Mouse (Mus musculus): Measurements from ENCODE around the gene Igf2bp3.

Gene Igf2bp3

DNA sequence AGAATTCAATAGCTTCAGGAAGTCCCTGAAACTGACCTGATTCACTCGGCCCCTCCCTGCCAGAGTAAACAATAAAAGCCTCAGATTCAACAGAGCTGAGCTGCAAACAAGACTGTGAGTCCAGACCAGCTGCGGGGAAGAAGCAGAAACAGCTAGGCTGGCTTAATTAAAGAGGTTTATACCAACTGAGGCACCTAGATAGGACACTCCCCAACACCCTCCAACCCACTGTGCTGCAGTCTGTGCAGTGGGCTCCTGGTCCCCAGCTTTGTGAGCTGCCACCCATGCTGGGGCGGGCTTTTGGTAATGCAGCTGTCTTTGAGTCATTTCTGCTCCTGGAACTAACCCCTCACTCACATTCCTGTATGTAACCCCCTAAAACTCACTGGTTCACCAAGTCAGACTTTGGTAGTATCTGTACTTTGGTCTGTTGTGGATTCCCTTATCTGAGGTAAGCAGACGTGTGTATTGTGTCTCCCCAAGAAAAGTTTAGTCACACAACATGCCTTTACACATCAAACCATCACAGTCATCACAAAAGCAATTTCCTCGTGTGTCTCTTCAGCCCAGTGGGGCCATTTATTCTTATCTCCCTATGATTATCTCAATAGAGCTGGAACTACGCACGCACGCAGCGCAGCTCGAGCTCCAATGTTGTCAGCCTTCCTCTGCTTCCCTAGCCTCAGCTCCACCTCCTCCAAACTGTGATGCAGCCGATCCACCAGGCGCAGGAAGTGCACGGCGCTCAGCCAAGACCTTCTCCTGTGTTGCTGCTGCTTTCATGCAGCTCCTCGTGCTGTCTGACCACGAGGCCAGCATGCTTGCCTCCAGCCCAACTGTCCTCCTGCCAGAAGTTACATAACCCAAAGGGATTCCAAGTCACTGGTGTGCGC lies 76.4 kb downstream of the Igf2bp3 start:
- DNase-seq (ENCODE audit: extremely low read depth, low read depth) = no peak

DNA sequence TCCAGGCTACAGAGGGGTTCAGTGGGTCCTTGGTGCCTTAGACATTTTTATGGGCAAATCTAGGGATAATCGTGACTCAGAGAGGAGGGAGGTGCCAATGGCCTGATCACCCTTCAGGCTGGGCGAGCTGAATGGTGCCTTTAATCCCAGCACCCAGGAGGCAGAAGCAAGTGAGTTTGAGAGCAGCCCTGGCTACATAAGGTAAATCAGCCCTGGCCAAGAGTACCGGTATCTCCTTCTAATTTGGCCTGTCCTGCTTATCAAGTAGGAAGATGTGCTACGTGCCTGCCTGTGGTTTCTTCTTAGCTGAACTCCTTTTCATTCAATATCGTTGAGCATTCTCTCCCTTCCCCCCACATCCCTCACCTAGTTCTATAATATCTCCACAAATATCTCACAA lies 78.0 kb downstream of the Igf2bp3 start:
- no peak for DNase-seq (ENCODE audit: extremely low read depth, low read depth)

DNA sequence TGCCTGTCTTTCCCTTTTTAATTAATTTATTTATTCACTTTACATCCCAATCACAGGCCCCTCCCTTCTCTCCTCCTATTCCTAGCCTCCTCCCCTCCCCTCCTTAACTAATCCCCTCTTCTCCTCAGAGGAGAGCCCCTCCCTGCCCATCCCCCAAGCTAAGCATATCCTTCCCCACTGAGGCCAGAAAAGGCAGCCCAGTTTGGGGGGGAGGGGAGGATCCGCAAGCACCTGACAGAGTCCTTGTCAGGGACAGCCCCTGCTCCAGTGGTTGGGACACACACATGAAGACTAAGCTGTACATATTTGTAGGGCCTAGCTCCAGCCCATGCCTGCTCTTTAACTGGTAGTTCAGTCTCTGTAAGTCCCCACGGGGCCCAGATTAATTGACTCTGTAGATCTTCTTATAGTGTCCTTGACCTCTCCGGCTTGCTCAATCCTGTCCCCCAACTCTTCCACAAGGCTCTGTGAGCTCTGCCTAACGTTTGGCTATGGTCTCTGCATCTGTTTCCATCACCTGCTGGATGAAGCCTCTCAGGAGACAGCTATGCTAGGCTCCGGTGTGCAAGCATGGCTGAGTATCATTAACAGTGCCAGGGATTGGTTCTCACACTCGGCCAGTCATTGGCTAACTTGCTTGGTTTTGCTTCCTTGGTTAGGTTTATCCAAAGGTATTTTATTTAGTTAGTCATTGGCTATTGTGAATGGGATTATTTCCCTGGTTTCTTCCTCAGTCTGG lies 82.2 kb downstream of the Igf2bp3 start:
- no peak for DNase-seq (ENCODE audit: extremely low read depth, low read depth)

DNA sequence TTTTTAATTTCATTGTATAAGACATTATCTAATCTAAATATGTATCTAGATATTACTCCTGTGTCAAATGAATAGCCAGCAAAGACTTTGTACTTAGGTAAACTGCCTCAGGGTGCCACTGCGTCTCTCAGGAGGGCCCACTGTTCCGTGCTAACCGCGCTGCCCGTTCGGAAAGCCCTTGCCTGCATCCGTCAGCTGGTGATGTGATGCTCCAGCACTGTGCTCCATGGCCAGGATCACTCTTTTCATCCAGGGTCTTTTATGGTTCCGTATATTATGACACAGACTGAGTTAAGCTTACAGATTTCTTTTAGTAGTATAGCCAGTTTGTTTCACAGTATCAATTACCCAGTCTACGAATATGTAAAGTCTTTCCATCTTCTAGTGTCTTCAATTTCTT lies 82.9 kb downstream of the Igf2bp3 start:
- no peak for DNase-seq (ENCODE audit: extremely low read depth, low read depth)

DNA sequence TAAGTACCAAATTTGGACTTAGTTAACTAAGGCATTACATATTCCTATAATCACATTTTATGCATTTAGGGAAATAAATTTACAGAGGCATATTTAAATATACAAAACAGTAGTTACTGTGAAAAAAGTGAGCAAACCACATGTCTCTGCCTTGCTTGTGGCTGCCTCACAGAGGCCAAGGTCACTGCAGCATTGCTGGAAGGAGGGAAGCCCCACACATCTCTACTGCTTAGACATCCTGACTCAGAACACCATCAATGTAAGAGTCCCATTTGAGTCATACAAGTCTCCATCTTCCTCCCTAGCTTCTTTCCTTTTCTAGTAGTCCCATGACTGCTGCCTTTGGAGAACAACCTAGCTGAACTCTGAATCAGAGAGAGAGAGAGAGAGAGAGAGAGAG lies 84.4 kb downstream of the Igf2bp3 start:
- DNase-seq (ENCODE audit: extremely low read depth, low read depth) = no peak

DNA sequence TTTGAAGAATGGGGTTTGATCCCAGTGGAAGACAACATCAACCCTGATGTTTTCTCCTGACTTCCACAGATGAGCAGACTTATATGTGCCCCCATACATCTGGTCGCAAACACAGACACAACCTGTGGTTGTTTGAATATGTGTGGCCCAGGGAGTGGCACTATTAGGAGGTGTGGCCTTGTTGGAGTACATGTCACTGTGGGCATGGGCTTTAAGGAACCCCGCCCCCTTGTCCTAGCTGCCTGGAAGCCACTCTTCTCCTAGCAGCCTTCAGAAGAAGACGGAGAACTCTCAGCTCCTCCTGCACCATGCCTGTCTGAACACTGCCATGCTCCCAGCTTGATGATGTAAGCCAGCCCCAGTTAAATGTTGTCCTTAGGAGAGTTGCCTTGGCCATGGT lies 94.4 kb downstream of the Igf2bp3 start:
- no peak for DNase-seq (ENCODE audit: extremely low read depth, low read depth)

DNA sequence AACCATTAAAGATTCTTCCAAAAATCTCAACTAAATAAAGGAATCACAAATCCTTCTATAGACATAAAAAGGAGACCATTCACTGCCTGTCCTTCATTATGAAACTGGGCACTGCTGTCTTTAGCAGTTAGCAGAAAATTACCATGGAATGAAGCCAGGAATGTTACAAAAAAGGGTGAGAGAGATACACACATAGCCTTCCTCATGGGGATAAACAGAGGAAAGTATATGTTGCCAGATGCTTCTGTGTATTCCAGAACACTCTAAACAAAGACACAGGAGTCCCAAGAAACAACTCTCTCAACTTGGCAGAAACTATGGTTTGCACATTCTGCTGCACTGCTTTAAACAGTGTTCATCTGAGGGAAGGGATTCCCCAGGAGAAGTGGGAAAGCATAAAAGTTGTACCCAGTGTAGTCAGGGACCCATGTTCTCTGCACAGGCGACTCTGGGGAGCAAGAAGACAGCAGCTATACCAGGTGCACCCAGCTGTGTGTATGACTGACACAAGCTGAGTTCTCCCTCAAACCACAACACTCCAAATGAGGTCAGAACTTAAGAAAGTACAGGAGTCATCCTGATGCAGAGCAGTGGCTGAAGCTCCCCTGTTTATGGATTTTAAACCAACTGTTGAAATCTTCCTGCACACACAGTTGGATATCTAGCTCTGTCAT lies 95.2 kb downstream of the Igf2bp3 start:
- no peak for DNase-seq (ENCODE audit: extremely low read depth, low read depth)

DNA sequence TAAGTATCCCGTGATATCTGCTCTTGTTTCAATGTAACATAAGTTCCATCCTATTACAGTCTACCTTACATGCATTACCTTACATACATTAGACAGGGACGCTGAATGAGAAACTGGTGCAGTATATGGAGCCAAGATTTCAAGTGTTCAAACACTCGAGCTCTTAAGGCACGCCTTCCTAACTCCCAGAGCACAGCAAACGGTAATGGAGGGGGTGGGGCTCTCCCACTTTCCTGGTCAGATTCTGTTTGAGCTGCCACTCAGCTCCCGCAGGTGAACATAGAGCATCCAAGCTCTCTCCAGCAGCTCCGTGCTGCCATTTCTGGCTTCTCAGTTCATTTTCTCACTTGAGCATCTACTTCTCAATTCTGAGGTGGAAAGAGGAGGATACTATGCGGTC lies 96.3 kb downstream of the Igf2bp3 start:
- DNase-seq (ENCODE audit: extremely low read depth, low read depth) = no peak

DNA sequence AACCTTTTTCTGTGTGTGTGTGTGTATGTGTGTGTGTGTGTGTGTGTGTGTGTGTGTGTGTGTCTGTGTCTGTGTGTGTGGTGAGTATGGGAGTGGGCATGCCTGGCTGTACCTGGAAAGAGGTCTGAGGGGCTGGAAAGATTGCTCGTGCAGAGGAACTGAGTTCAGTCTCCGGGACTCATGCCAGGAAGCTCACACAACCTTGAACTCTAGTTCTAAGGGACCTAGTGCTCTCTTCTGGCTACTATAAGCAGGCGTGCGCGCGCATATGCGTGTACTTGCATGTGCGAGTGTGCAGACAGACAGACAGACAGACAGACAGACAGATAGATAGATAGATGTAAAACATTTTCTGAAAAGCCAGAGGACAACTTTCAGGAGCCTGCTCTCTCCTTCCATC lies 98.5 kb downstream of the Igf2bp3 start:
- no peak for DNase-seq (ENCODE audit: extremely low read depth, low read depth)

DNA sequence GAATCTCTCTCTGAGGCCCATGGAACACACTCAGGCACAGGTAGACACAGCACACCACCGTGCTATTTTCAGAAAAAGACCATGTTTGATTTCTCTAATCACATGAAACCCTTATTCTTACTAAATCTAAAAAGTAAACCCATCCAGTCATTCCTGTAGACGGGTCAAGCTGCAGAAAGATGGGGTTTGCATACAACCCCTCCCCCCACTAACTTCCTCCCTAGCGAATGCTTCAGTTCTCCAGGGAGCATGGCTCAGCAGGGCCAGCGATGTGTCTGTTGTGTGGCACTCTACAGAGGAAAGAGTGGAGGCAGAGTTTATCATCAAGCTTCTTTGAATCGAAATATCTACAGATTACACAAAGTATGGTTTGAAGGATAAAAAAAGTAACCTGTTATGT lies 99.2 kb downstream of the Igf2bp3 start:
- no peak for DNase-seq (ENCODE audit: extremely low read depth, low read depth)

DNA sequence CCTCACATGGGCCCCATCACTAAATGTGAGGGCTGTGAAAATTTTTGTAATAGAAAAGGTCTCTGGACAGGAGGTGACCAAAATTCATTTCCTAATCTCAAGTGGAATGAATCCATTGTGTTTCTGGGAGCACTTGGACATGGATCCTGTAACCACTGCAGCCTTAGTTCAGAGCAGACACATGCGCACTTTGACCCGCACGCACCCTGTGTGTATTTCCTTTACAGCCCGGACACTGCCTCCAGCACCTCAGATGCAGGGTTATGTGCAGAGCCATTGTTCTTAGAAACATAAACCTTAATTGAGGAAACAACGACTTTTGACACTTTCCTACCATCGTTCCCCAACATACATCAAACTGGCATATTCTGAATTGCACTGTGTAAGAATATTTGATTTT lies 100.3 kb downstream of the Igf2bp3 start:
- no peak for DNase-seq (ENCODE audit: extremely low read depth, low read depth)

DNA sequence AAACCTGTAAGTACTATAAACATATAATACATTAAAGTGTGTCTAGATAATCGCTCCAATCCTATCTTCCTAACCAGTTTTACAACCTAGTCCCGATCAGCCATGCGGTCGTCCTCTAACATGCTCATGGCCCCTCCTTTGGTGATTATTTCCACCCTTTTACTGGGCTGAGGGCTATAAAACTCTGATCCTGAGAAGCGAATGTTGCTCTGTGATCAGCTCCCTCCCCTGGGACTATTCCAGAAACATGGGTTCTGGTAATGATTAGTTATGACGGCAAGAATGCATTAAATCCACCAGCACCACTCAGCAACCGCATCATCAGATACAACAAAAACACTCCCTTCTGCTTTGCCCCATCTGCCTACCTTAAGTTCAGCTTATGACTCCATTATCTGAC lies 100.9 kb downstream of the Igf2bp3 start:
- DNase-seq (ENCODE audit: extremely low read depth, low read depth) = no peak

DNA sequence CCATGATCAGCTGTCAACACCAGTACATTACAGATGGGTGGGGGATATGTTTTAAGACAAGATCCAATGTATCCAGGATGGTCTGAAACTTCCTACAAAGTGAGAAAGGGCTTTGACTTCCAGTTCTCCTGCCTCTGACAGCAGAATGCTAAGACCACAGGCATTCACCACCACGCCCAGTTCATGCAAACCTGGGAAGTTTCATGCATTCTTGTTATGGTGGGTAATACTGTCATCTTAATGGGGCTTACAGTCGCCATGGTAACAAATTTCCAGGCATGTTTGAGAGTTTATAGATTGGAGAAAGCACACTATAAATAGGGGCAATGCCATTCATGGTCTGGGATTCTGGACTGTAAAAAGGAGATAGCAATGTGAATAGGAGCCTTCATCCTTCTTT lies 105.6 kb downstream of the Igf2bp3 start:
- DNase-seq (ENCODE audit: extremely low read depth, low read depth) = no peak

DNA sequence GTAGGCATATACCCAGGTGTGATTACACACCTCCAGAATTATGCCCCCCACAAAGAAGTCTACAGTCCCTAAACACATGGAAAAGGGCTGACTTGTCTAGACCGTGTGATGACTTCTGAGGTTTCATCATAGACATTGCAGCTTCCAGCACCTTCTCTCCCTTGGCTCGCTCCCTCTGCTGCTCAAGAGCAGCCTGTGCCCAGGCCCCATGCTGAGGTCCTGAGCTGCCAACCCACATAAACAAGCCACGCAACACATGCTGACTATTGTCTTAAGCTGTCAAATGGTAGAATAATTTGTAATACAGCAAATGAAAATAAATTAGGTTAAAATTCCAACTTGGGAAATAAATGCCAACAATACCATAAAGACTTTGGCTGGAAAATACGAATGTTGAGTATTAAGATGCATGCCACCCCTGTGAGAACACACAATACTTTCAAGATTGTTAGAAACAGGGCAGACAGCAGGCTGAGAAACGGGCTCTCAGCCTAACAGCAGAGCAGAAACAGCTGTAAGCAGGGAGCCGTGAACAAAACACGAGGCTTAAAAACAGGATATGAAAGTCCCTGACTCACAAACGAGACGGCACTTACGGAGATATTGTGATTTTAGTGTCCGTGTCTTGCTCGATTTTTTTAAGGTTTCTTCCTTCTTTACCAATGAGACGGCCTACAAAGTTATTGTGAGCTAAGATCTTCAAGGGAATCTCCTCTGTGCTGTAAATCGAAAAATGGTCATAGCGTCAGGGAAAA lies 107.8 kb downstream of the Igf2bp3 start:
- DNase-seq (ENCODE audit: extremely low read depth, low read depth) = no peak

DNA sequence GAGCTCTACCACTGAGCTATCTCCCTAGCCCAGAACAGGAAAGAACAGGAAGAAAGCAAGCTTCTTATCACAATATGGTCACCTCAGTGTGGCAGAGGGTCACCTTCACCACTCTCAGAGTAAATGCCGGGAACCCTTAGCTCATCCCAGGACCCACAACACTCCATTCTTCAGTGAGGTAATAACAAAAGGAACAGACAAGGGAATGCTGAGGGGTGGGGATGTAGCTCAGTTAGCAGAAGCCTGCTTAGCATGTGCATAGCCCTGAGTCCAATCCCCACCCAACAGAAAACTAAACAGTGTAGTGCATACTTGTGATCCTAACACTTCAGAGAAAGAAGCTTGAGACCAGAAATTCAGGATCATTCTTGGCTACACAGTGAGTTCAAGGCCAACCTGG lies 115.7 kb downstream of the Igf2bp3 start:
- no peak for DNase-seq (ENCODE audit: extremely low read depth, low read depth)

DNA sequence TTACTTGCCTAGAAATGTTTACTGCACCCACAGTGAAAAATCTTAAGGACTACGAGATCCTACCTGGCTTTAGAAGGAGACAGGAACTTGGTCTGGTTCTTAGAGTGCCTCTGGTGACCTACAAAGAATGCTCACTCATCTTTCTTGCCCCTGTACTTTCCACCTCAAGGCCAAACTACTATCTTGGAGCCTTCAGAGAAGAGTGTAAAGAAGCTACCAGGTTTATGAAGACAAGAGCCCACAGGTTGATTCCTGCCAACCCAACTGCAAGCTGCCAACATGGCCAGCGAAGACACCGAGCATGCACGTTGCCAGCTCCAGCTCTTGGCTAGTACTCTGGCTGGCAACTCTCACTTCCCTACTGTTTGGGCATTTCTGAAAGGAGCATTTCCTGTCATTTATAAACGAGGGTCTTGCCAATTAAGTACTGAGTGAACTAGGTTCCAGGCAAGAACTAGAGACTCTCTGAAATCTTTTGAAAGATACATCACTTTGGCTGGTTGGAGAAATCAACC lies 117.1 kb downstream of the Igf2bp3 start:
- DNase-seq (ENCODE audit: extremely low read depth, low read depth) = no peak

DNA sequence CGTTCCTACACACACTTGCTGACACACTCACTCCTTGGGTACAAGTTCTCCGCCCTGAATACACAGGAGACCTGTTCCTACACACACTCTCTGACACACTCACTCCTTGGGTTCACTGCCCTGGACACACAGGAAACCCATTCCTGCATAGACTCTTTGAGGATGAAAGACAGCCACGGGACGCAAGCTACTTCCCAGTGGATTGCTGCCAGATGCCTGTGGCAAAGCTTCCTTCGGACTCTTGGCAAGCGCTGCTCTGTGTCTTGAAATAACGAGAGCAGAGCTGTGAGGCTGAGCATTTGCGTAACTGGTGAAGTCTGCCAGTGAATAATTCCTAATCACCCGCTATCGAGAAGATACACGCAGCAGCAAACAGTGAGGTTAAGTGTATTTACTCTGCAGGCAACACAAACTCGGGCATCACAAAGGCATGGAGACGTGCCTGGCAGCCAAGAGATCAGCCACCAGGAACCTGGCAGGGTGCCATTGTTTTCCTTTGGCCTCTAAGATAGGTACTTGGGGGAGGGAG lies 117.8 kb downstream of the Igf2bp3 start:
- DNase-seq (ENCODE audit: extremely low read depth, low read depth) = no peak

DNA sequence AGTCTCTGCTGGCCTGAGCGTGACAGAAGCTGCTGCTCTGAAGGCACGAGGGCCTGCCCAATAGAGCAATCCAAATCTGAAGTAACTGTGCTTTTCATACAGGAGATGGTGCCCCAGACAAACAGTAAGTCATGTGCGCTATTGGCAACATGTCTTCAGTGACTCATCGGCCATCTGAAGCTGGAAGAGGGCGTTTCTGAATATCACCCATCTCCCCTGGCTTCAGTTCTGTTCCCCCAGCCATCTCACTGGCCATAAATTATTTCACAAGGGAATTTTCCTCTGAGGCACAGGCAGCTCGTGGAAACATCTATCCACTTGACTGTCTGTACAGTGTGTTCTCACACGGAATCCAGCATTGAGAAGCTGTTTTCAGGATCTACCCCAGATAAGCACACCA lies 118.3 kb downstream of the Igf2bp3 start:
- no peak for DNase-seq (ENCODE audit: extremely low read depth, low read depth)

DNA sequence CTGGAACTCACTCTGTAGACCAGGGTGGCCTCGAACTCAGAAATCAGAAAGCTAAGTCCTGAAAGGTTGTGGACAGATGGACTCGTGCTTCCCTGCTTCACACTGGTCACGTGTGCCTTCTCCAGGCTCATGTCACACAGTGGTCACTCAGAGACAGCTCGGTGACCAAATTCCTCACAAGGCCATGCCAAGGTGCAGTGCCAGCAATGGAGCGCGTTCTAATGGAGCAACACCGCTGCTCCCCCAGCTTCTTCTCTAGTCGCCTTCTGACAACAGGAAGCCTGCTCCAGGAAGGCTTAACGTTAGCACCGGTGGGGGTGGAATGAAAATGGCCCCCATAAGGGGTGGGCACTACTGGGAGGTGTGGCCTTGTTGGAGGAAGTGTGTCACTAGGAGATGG lies 119.8 kb downstream of the Igf2bp3 start:
- no peak for DNase-seq (ENCODE audit: extremely low read depth, low read depth)

DNA sequence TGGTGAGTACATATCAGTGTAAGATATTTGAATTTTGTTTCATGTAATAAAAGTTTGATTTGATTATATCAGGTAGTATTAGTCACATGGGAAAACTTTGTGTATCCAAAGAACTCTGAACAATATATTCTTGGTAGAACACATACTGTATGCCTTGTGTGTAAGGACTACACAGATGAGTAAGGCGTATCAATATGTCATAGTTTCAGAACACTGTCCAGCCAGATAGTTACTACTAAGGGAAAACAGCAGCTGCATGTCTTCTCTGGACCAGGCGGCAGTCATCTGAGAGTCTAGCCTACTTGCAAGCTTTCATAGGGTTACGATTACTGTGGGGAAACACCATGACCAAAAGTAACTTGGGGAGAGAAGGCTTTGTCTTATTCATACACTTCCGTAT lies 131.7 kb downstream of the Igf2bp3 start:
- no peak for DNase-seq (ENCODE audit: extremely low read depth, low read depth)

DNA sequence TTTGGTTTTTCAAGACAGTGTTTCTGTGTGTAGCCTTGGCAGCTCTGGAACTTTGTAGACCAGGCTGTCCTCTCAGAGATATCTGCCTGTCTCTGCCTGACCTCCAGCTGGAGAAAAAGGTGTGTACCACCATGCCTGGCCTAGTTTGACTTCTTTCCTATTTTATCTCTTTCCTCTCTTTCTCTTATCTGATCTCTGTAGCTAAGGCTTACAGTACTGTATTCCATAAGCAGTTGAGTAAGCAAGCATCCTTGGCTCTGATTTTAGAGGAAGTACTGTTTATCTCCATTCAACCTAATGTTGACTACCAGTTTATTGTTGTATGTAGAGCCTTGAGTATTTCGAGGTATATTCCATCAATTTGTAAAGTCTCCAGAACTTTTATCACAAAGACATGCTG lies 135.4 kb downstream of the Igf2bp3 start:
- DNase-seq (ENCODE audit: extremely low read depth, low read depth) = peak; percentile 5
